Mouse (Mus musculus) layer of hippocampus, postnatal 36 days (tissue): ENCODE data around the gene Cep104. TPM values are rescaled to one million over a fixed set of nuclear protein-coding genes. Genes with fewer than 3 reads are reported as not detected.
A peak's percentile ranks its signal among the peaks of the same experiment; 100 is the strongest.

Source experiments
- DNase-seq, 2 experiments: peaks; one replicate each; pipeline ENCODE4 v3.0.0; 2022
- total RNA-seq, 2 experiments: library from RNA; stranded (reverse); gene quantifications; 2 replicates each; pipeline ENCODE4 v1.2.3; 2021

Gene Cep104
- 10 to 100 TPM; 32.1 to 38.4 TPM for total RNA-seq

DNA sequence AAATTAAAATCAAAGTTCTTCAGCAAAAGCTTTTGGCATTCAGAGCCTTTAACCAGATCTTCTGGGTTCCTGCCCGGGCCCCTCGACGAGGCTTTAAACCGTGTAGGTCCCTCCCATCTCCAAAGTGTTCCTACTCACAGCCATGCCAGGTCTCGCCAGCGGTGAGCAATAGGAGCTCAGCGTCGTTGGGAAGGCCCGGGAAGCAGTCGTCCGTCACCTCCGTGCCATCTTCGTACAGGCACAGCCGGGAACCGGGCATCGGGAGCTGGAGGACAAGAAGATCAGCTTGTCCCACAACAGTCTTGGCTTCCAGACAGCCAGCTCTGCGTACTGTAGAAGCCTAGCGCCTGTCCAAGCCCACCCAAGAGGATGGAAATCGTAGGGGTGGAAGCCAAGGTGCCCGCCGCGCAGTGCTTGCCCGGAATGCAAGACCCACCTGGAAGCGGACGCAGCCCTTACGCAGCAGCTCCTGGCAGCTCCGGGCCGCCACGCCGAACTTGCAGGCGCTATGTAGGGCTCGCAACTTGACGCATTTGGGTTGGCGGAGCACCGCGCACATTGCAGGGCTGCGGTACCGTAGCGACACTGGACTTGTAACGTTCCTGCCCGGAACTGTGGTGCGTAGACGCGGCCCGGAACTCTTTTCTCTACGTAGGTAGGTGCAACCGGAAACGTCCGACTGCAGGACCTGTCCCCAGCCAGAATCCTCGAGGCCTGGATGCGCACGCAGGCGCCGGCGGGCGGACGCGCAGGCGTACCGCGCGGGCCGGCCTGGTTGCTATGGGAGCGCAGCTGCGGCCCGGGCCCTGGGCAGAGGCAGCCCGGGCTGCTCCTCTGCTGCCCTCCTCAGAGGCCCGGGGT lies at the start of gene Cep104, which contains the start of gene Dffb:
TSS of gene Cep104 (plus strand) at position 764 of the 861 bp plus-strand sequence.
TSS of gene Dffb (minus strand) at position 696 of the 861 bp plus-strand sequence.
- DNase-seq: peak; percentile 93 to 94

DNA sequence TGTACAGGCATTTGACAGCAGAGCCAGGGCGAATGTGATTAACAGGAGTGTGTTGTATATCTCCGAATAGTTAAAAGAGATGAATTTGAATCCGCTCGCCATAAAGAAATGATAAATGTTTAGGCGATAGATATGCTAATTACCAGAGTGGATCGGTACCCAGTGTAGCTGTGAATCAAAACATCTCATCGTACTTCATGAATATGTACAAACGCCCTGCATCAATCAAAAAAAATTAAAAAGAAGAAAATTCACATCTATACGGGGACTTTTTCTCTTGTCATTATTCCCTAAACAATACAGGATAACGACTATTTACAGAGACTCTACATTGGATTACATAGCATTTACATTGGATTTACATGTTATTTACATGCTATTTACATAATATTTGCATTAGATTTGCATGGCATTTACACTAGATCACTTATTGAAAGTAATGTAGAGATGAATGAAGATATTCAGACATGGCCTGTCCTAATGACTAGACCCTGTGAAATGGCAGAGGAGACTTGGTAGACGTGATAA lies 46.2 kb upstream of the Cep104 start:
- DNase-seq: no peak

DNA sequence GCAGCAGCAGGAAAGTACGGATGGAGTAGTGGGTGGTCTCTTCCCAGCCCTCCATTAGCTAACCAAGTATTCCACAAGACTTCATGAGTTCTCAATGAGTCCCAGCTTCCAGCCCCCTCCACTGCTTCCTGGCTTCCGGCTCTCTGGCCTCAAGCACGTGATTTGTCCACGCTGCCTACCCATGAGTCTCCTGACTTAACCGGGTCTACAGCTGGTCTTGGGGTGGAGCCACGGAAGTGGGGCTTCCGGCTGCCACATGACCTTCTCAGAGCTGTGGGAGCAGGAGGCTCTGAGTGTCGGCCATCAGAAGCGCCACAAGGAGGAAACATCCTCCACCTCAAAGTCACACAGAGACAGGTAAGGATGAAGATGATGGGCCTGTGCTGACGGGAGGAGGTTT lies 45.6 kb upstream of the Cep104 start:
- DNase-seq: no peak

DNA sequence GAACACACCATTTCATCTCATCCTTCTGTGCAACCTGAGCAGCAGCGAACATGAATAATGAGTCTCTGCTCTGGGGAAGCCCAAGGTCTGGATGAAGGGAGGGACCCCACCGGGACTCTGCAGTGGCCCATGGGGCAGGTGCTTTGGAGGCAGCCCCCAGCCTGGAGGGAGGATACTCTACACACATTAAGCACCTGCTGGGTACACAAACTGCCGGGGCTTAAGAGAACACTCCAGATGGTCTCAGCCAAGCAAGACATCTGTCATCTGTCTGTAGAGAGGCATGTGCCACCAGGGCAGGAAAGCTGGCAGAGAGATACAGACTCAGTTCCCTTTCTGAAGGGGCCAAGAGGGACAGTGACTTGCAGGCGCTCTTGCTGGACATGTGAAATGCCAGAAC lies 45.1 kb upstream of the Cep104 start:
- DNase-seq: peak; percentile 65 to 69

DNA sequence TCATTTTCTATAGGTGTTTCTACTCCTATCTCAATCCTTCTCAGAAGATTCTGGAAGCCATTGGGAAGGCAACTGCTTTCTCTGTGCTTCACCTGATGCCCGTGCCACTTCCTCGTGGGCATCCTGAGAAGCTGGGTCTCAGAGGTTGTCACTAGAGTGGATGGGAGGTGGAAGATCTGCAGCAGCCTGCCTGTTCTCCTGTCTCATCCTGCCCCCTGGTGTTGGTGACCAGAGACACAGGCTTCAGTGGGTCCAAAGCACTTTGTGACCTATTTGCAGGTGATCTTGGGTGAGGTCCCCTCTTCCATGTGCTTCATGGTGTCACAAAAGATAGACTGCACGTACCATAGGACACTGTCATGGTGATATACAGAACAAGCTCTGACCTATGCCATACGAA lies 31.8 kb upstream of the Cep104 start:
- DNase-seq: peak; percentile 37 to 49

DNA sequence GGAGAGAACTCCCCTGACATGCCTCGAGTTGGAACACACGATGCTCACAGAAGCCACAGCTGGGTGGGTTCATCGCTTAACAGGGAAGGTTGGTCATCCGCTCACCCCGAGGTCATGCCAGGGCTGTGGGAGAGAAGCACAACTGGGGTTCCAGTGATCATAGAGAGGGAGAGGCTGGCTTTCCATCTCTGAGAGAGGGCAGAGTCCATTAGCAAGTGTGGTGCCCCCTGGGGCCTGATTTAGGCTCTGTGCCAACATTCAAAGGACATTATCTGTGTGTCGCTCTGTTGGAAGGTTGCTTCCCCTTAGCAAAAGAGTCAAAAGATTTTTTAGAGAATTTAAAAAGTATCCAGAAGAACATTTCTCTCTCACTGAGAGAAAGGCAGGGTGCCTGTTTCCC lies 30.7 kb upstream of the Cep104 start:
- no peak for DNase-seq

DNA sequence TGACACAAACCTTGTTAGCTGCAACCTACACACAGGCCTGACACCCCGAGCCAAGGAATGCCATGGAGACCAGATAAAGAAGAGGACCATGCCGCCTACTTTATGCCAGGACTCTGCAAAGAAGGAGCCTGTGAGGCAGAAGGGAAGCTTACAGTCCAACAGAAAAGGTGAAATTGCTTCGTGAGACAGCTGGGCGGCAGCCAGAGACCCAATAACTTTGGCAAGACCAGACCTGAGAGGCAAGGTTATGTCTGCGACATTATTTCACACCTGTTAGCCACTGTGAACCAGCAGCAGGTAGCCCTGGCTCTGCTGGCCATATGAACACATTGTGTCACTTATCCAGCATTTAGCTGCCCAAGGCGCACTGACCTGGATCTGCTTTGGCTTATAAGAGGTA lies 29.3 kb upstream of the Cep104 start:
- DNase-seq: no peak

DNA sequence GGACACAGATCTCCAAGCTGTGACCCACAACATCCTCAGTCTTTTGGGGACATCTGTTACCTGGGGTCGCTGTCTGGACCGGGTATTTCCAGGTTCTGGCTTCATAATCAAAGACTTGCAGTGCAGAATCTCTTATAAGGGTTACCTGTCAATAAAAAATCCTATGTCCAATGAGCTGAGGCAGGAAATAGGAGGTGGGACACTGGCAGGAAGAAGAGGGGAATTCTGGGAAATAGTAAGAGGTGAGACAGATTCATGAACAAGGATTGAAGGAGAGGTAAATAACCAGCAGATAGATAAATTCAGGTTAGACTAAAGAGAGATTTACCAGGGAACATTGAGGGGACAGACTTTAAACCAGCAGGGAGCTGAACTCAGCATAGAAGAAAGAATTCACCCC lies 24.6 kb upstream of the Cep104 start:
- no peak for DNase-seq

DNA sequence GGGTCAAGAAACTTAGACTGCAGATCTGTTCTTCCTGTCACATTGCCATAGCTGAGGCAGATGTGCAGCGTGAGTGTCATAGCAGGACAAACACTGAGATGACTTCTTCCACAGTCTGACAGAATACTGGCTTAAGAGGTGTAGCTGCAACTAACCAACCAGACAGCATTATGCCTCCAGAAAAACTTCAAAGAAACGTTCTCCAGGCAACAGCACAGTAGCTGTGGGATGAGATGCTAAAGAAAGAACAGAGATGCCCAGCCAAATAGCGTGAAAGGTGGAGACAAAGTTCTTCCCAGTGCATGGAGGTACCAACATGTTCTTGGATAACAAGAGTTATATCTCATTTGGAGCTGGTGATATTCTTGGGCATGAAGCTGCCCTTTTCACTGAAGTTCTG lies 23.8 kb upstream of the Cep104 start:
- no peak for DNase-seq

DNA sequence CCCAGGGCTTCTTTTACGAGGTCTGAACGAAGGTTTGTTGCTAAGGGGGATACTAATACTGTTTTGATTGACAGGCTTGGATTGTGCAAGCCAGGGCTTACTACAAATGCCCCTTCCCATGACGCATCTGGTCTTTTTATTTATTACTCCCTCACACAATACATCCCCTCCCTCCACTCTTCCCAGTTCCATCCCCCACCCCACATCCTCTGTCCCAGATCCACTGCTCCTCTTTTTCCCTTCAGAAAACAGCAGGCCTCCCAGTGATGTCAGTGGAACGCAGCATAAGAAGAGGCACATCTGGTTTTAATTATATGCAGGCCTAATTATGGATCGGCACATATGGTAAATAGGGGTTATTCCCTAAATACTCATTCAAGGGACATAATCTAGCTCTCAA lies 23.3 kb upstream of the Cep104 start:
- DNase-seq: no peak

DNA sequence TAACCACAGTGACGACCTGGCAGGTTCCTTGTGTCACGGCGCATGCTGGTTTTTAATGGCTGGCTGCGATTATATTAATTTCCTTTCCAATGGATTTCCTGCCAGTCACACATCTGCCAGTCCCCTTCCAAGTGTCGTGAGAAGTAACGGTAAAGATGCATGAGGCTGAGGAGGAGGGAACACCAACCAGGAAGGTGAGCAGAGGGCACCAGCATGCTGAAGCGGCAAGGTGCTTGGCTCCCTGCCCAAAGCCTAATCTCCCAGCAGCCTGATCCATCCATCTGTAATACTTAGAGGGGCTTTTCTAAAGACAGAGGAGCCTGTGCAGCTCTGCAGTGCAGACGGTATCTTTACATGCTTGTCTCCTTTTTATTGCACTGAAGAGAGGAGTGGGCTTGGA lies 19.3 kb upstream of the Cep104 start:
- no peak for DNase-seq

DNA sequence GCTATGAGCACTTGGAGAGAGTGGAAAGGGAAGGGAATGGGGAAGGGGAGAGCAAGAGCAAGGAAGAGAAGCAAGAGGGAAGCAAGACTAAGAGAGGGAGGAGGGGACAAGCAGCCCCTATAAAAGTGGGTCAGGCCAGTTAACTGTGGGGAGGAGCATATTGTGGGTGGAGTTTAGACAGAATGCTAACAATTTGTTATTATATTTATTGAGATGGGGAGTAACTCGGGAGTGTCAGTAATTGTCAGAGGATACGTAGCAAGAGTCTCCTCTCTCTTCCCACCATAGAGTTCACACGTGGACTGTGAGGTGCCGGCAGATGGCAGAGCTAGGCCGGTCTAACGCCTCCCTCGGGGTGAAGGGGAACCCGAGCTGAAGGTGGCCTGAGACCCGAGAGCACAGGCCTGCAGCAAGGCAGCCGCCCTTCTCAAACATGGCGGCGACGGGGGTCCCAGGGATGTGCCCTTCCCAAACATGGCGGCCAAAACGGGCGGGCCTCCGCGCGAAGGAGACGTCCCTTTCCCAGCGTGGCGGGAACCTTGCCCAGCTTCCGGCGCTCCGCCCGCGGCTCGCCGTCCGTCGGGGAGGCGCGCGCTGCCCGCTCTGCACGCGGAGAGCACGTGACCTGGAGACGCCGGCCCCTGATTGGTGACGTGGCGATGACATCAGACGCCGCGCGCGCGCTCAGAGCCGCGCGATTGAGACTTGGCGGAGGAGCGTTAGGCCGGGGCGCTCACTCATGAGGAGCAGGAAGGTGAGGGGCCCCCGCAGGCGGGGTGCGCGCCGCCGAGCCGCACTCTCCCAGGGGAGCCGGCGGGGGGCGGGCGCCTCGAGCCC lies 18.2 kb upstream of the Cep104 start, which contains the start of gene A430005L14Rik:
TSS of gene A430005L14Rik (plus strand) at position 669 of the 837 bp plus-strand sequence.
- peak; percentile 98 for DNase-seq

DNA sequence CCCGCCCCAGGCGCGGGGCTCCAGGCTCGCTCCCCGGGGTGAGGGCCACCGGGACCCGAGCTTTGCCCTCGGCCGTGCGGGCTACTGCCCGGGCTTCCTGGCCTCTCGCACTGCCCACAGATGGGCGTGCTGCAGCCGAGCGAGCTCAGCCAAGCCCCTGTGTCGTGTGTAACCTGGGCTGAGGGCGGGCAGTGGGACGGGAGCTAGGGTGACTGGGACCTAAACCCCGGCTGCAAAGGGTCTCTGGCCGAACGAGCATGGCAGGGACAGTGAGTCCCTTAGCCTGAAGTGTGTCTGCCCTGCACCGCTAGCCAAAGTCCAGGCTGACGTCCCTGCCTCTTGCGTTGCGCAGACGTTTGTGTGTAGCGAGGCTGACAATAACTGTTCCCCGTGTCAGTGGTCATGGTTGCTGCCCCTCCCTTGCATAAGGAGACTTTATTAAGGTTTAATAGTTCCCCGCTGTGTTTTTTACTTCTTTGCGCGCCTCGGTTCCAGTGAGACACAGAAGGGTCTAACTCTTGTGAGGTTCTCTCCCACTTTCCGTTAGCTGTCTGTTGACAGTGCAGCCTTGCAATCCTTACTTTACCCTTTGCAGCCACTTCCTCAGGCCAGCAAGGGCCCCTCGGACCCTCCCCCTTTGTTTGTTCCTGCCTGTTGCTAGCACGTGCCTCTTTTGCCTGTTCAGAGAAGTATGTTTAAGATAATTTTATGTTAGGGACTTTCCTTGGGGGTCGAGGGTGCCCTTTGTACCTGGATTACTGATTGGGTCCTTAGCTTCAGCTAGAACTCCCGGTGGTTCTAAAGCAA lies 17.3 kb upstream of the Cep104 start:
- DNase-seq: no peak

DNA sequence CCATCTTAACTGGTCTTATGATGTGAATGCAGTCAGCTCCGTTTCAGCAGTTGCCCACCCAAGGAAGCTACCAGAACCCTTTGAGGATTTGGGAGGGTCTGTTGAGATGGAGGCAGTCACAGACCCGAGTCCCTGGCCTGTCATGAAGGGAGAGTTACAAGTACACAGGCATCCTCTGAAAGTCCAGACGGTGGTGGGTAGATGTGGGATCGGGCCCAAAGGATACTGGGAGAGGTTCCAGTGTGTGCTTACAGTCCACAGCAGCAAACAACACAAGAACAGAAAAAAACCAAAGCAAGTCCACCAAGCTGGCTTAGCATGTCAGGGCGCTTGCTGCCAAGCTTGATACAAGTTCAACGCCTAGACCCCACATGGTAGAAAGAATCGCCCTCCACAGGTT lies 12.4 kb upstream of the Cep104 start:
- DNase-seq: no peak

DNA sequence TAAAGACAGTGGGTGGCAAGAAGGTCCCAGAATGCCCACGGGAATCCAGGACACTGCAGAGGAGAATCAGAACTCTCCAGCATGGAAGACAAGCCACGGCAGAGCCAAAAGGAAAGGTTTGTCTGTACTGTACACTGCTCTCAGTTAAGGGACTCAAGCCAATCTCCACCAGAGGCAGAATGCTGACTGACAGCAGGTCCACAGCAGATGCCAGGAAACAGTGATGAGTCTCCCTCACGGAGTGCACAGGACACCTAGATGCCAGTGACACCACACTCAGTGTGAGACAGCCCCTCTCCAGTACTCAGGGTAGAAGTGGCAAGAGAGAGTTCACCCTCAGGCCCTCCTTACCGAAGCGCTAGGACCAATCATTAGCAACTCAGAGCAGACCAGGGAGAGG lies 8.3 kb upstream of the Cep104 start:
- DNase-seq: no peak

DNA sequence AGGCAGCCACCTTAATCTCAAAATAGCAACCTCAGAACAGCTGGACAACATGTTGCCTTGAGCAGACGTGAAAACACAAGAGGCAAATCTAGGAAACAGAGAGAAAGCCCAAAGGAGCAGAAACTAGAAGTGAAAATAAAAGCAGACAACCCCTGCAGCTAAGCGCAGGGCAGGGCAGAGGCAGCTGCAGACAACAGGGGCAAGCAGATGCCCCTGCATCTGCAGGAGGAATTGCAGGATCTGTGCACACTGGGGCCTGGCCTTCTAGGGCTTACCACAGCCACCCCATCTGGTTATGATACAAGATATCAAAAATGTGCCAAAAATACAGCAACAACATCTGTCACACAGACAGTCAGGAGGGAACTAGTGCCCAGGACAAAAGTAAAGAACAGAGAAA lies 7.4 kb upstream of the Cep104 start:
- DNase-seq: no peak

DNA sequence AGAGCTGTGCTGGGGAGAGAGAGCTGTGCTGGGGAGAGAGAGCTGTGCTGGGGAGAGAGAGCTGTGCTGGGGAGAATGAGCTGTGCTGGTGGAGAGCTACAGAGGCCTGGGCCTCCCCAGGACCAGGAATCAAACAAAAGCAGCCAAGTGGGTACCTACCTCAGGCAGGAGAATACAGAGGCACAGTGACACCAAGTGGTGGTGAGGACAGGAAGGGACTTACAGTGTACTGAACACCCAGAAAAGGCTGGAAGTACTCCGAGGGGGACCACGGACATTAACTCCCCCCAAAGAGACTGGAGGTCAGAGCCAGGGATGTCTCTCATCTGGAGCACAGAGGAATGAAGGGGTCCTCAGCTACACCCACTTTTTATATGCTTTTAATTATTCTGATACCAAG lies 6.9 kb upstream of the Cep104 start:
- DNase-seq: no peak

DNA sequence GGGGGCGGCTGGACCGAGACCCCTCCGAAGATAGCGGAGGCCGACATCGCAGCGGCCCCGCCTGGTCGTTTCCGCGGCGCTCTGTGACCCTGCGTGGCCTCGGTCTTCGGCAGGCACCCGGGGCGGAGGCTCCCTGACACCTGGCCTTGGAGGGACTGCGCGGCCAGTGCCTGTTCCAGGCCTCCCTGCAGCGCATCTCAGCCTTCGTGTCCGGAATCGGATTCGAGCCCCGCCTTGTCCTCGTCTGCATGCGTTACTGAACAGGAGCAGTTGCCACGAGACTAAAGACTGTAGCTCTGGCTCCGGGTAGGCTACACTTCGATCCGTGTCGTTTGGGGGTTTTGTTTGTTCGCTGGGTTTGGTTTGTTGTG lies 283 bp downstream of the Cep104 start:
- no peak for DNase-seq

DNA sequence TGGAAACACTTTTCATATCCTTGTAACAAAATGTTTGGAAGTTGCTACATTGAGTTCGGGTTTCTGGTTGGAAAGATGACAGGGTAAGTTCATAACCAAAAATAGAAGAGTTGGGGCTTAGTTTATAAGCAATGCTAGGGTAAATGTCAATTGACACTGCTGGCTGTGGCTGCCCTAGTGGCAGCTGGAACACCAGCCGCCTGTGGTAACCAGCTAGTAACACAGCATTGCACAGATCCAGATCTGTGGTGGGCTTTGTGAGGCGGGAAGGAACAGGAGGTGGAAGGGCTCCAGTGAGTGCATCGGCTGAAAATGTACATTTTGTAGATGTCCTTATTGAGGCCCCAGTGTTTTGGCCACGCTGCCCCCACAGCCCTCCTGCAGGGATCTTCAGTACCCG lies 774 bp downstream of the Cep104 start:
- no peak for DNase-seq

DNA sequence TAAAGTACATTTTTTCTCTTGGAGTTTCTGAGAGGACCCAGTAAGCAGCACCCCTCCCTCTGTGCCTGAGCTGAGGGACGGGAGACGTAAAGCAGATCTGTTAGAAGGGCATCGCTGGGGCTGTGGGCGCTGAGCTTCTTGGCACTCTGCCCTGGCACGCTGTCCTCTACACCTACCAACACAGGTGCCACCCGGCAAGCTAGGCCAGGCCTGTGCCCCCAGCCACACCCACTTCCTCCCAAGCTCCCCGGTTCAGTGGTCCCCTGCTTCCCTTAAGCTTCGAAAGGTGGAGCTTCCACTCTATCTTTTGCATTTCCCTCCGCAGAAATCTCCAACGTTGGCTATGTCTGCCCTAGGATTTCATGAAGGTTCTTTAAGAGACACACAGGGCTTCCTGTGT lies 4.2 kb downstream of the Cep104 start:
- no peak for DNase-seq

DNA sequence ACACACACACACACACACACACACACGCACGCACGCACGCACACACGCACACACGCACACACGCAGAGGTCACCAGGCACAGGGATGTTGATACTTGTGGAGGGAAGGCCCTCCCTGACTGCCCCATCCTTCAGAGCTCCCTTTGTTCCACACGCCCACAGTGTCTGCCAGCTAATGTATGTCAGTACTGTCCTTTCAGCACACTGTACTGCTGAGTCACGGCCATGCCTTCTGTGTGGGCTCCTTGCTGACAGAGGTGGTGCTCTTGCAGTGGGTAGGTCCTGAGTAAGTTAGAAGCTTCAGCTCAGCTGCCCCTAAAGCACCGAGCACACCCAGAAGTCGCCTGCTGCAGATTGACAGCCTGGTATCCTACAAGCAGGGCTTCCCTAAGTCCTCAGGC lies 5.5 kb downstream of the Cep104 start:
- DNase-seq: no peak

DNA sequence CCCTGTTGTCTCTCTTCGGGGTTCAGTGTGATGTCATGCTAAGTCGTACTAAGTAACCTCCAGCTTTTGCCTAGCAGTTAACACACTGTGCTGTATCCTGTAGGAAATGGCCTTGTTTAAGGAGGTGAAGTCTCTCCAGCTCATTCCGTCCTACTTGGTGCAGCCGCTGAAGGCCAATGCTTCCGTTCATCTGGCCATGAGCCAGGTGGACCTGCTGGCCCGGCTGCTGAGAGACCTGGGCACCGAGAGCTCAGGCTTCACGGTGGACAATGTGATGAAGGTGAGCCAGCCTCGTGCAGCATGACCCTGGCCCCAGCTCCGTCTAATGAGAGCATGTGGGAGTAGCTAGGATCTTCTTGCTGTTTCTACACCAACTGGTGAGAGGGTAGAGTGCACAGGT lies 17.7 kb downstream of the Cep104 start:
- no peak for DNase-seq

DNA sequence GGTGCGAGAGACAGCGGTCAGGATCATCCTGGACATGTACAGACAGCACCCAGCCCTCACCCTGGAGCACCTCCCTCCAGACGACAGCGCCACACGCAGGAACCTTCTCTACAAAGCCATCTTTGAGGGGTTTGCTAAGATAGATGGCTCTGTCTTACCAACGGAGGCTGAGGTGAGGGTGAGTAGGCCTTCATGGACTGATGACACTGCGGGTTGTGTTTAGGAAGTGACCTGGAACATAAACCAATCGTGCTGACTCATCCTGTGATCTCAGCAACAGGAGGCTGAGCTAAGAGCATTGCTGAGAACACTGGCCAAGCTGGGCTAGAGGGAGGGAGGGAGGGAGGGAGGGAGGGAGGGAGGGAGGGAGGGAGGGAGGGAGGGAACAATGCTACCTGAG lies 18.5 kb downstream of the Cep104 start:
- no peak for DNase-seq
